ENCODE assay signal across 29 mouse cellular contexts in the genomic region with DNA sequence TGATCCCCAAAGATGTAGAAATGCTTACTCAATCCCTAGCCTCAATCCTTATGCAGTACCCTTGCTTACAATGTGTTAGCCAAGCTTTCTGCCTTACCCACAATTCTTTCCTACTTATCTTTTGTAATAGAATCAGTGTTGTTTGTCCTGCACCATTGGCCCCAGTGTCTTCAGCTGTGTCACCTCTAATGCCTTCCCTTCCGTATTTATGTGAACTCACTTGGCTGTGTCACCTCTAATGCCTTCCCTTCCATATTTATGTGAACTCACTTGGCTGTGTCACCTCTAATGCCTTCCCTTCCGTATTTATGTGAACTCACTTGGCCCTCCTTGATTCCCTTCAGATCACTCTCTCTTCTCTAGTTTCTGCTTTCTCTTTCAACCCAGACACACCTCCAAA. TPM values are rescaled to one million over a fixed set of nuclear protein-coding genes. Genes with fewer than 3 reads are reported as not detected.
"Had no signal": no experiment of that assay in that cellular context is flagged by ENCODE, and none has a peak within 500 bp of the region (broad histone marks: within the 10 kb centered on the region; RNA-seq: fewer than 3 reads in every experiment).

No protein-coding gene starts in this region.

- H3K4me3 ChIP-seq: gastrocnemius, adult 2 months; heart, adult 2 months; heart, embryonic 13.5 days; heart, embryonic 15.5 days; hindbrain, embryonic 13.5 days; hindbrain, embryonic 15.5 days; kidney, embryonic 15.5 days; limb, embryonic 13.5 days; limb, embryonic 15.5 days; liver, embryonic 12.5 days had no signal

- ATAC-seq: hindbrain, postnatal 0 days; intestine, embryonic 16.5 days; liver, embryonic 12.5 days had no signal

- H3K4me2 ChIP-seq: heart, embryonic 11.5 days; heart, embryonic 13.5 days; heart, embryonic 15.5 days; hindbrain, embryonic 13.5 days; hindbrain, embryonic 15.5 days; kidney, embryonic 15.5 days; limb, embryonic 13.5 days; limb, embryonic 15.5 days; liver, embryonic 12.5 days had no signal

- DNase-seq: gastrocnemius, adult 2 months; gastrocnemius, postnatal 10 days; gastrocnemius, postnatal 25 days; heart, adult 2 months; heart, postnatal 14 days; heart, postnatal 36 days; kidney, adult 11 months; kidney, adult 2 months; kidney, adult 9 months; kidney, postnatal 14 days; kidney, postnatal 36 days; layer of hippocampus, adult 9-11 months; layer of hippocampus, postnatal 36 days; left cerebral cortex, postnatal 4 days had no signal

- H3K27me3 ChIP-seq: hindbrain, embryonic 15.5 days had no signal

- H3K36me3 ChIP-seq: heart, embryonic 13.5 days; heart, embryonic 15.5 days; hindbrain, embryonic 13.5 days; hindbrain, embryonic 15.5 days; kidney, embryonic 15.5 days; limb, embryonic 13.5 days; limb, embryonic 15.5 days; liver, embryonic 12.5 days had no signal

- H3K27ac ChIP-seq: gastrocnemius, adult 2 months; heart, adult 2 months; heart, embryonic 13.5 days; heart, embryonic 15.5 days; hindbrain, embryonic 13.5 days; hindbrain, embryonic 15.5 days; hindbrain, postnatal 0 days; kidney, embryonic 15.5 days; kidney, postnatal 0 days; limb, embryonic 13.5 days; limb, embryonic 15.5 days; liver, embryonic 12.5 days; liver, embryonic 14.5 days had no signal

- H3K9ac ChIP-seq: heart, embryonic 13.5 days; heart, embryonic 15.5 days; hindbrain, embryonic 13.5 days; hindbrain, embryonic 15.5 days; kidney, embryonic 15.5 days; limb, embryonic 13.5 days; limb, embryonic 15.5 days; liver, embryonic 12.5 days; liver, embryonic 14.5 days had no signal

- H3K9me3 ChIP-seq: heart, embryonic 13.5 days; heart, embryonic 15.5 days; hindbrain, embryonic 13.5 days; hindbrain, embryonic 15.5 days; kidney, embryonic 15.5 days; limb, embryonic 13.5 days; limb, embryonic 15.5 days; liver, embryonic 12.5 days had no signal

RNA-seq across cellular contexts. Expression of a gene that starts 4.1 kb away (rescaled TPM):
- total RNA-seq: granulocyte monocyte progenitor cell, adult 5-6 weeks; hematopoietic stem cell, adult 5-6 weeks had no signal
